Mouse (Mus musculus): Measurements from ENCODE around the gene Rhoh. TPM values are rescaled to one million over a fixed set of nuclear protein-coding genes. Genes with fewer than 3 reads are reported as not detected.

Gene Rhoh
- total RNA-seq, 2 experiments from 2014 or later = 0.30 to 0.42 TPM

- no peak for DNase-seq
- intact Hi-C loops (cut with DNase I) = no loop called here
Observed at GRCm38 (mm10) chr5:65921477-65922138, 60.6 kb downstream of the Rhoh start.

GRCm38 (mm10) chr5:65926666-65927065 lies 65.7 kb downstream of the Rhoh start:
- intact Hi-C loops (cut with DNase I) = no loop called here
- DNase-seq = no peak

GRCm38 (mm10) chr5:65929162-65929561 lies 68.1 kb downstream of the Rhoh start:
- DNase-seq = no peak
- intact Hi-C loops (cut with DNase I) = no loop called here

GRCm38 (mm10) chr5:65930171-65930570 lies 69.2 kb downstream of the Rhoh start:
- intact Hi-C loops (cut with DNase I) = no loop called here
- no peak for DNase-seq

- intact Hi-C loops (cut with DNase I) = no loop called here
- no peak for DNase-seq
Observed at GRCm38 (mm10) chr5:65933258-65933657, 72.2 kb downstream of the Rhoh start.

- intact Hi-C loops (cut with DNase I) = no loop called here
- no peak for DNase-seq
Observed at GRCm38 (mm10) chr5:65933764-65934163, 72.8 kb downstream of the Rhoh start.

- intact Hi-C loops (cut with DNase I) = loop anchor here (5.0 kb wide), 1 partner anchor 112 kb away; no protein-coding TSS in a partner anchor
- no peak for DNase-seq
Observed at GRCm38 (mm10) chr5:65934783-65935182, 73.8 kb downstream of the Rhoh start, which contains the start of gene Chrna9. Gene Chrna9, plus strand, starts transcription at chr5:65934921.

GRCm38 (mm10) chr5:65937011-65937726 lies 76.2 kb downstream of the Rhoh start:
- intact Hi-C loops (cut with DNase I) = loop anchor here (5.0 kb wide), 1 partner anchor 115 kb away; no protein-coding TSS in a partner anchor

GRCm38 (mm10) chr5:65937998-65938715 lies 77.1 kb downstream of the Rhoh start:
- DNase-seq = peak; percentile 82
- intact Hi-C loops (cut with DNase I) = loop anchor here (5.0 kb wide), 1 partner anchor 116 kb away; no protein-coding TSS in a partner anchor

More at GRCm38 (mm10) chr5:65937011-65937726, 76.2 kb downstream of the Rhoh start:
- no peak for DNase-seq

- intact Hi-C loops (cut with DNase I) = no loop called here
Observed at GRCm38 (mm10) chr5:65941145-65941544, 80.1 kb downstream of the Rhoh start.

More at GRCm38 (mm10) chr5:65941145-65941544, 80.1 kb downstream of the Rhoh start:
- no peak for DNase-seq

Other genes with a start within 250 kb of the Rhoh start
- 100 to 1,000 TPM in 1 of 2 experiments, 10 to 100 TPM in 1; 89.8 to 106 TPM for gene Pds5a, start 162.9 kb upstream of the Rhoh start, total RNA-seq (2021)
- gene N4bp2, start 97.7 kb upstream of the Rhoh start, total RNA-seq (2021) = 10 to 100 TPM; 30.8 to 31.7 TPM
- not detected for gene Chrna9, start 73.7 kb downstream of the Rhoh start, total RNA-seq (2021)
- gene 9130230L23Rik, start 143.1 kb downstream of the Rhoh start, total RNA-seq (2021) = not detected

Data from left cerebral cortex, postnatal 4 days (tissue).